Mouse (Mus musculus) embryonic facial prominence, embryonic 10.5 days (tissue): ENCODE data around the gene Wfdc16. TPM values are rescaled to one million over a fixed set of nuclear protein-coding genes. Genes with fewer than 3 reads are reported as not detected.
"Not testable (repeated sequence)": the region's sequence is repeated elsewhere in the genome, so short reads cannot be mapped to it uniquely, and the experiment has no call there.

Source experiments
- DNase-seq: peaks from one replicate; pipeline ENCODE4 v3.0.0-alpha.2; 2017; ENCODE audit warnings: low spot score
- H3K27ac ChIP-seq: fragments of 300-500 bp; sonication (generic); replicated peaks from 2 replicates; pipeline ENCODE4 v1.5.1; 2016; ENCODE audit warnings: mild to moderate bottlenecking
- H3K27me3 ChIP-seq: fragments of 300-500 bp; sonication (generic); replicated peaks from 2 replicates; pipeline ENCODE4 v1.6.1; 2016; ENCODE audit warnings: low read depth, mild to moderate bottlenecking; ENCODE audit not compliant: poor library complexity, severe bottlenecking
- H3K36me3 ChIP-seq: fragments of 300-500 bp; sonication (generic); replicated peaks from 2 replicates; pipeline ENCODE4 v1.6.1; 2016; ENCODE audit warnings: mild to moderate bottlenecking, moderate library complexity
- H3K4me1 ChIP-seq: fragments of 300-500 bp; sonication (generic); 2 replicates; pipeline ENCODE4 v1.6.1; 2016
- H3K4me3 ChIP-seq: fragments of 300-500 bp; sonication (generic); 2 replicates; pipeline ENCODE4 v1.5.1; 2016; ENCODE audit warnings: mild to moderate bottlenecking, moderate library complexity
- H3K9me3 ChIP-seq: fragments of 300-500 bp; sonication (generic); 2 replicates; pipeline ENCODE4 v1.6.1; 2016; ENCODE audit warnings: mild to moderate bottlenecking
- WGBS: fragments of 180-500 bp; shearing (Covaris S2); methylation state at CpG from one replicate; pipeline ENCODE4 v1.1.7; 2016; 5-methylcytosine and 5-hydroxymethylcytosine counted together
- polyA plus RNA-seq: library from polyadenylated mRNA; unstranded; fragments of >200 nt; fragmentation: Nextera tagmentation; extraction: Ambion mirVana; gene quantifications from 2 replicates; pipeline ENCODE4 v1.2.1, GENCODE M21; 2016

The Wfdc16 gene
- polyA plus RNA-seq, 1 experiment from 2014 or later, result not detected

- not testable (repeated sequence) for H3K27ac ChIP-seq, H3K36me3 ChIP-seq, H3K4me1 ChIP-seq, H3K9me3 ChIP-seq, DNase-seq, H3K4me3 ChIP-seq, H3K27me3 ChIP-seq
- 72% methylated on average over 13 of the region's 13 CpGs for WGBS
Observed at GRCm38 (mm10) chr2:164585025-164585725, 53.4 kb downstream of the Wfdc16 start, which contains the start of gene Wfdc6a. Gene Wfdc6a, minus strand, starts transcription at chr2:164585447.

Other genes starting within 250 kb of the Wfdc16 start
- gene Slpi, start 249.7 kb downstream of the Wfdc16 start, polyA plus RNA-seq, result 0.46 TPM in 1 of 2 replicates, not detected in the other
- gene Rbpjl, start 235.7 kb downstream of the Wfdc16 start, polyA plus RNA-seq, result not detected in 2 replicates
- gene Matn4, start 233.6 kb downstream of the Wfdc16 start, polyA plus RNA-seq, result 0.23 and 0.85 TPM in 2 replicates
- 25.5 and 26.0 TPM in 2 replicates for gene Sdc4, start 194.9 kb downstream of the Wfdc16 start, polyA plus RNA-seq
- 52.5 and 53.1 TPM in 2 replicates for gene Sys1, start 181.8 kb downstream of the Wfdc16 start, polyA plus RNA-seq
- 3.1 and 3.2 TPM in 2 replicates for gene Gm20458, start 177.8 kb downstream of the Wfdc16 start, polyA plus RNA-seq
- not detected in 2 replicates for gene Trp53tg5, start 165.1 kb downstream of the Wfdc16 start, polyA plus RNA-seq
- gene Dbndd2, start 152.7 kb downstream of the Wfdc16 start, polyA plus RNA-seq, result 1.8 TPM in 2 replicates
- 34.8 and 38.1 TPM in 2 replicates for gene Pigt, start 141.3 kb downstream of the Wfdc16 start, polyA plus RNA-seq
- 59.8 and 62.7 TPM in 2 replicates for gene Wfdc2, start 76.4 kb downstream of the Wfdc16 start, polyA plus RNA-seq
- gene Spint3, start 65.3 kb downstream of the Wfdc16 start, polyA plus RNA-seq, result not detected in 2 replicates
- gene Wfdc6a, start 53.3 kb downstream of the Wfdc16 start, polyA plus RNA-seq, result not detected in 2 replicates
- not detected in 2 replicates for gene Eppin, start 45.2 kb downstream of the Wfdc16 start, polyA plus RNA-seq
- gene Wfdc6b, start 25.3 kb downstream of the Wfdc16 start, polyA plus RNA-seq, result not detected in 2 replicates
- gene Wfdc8, start 25.2 kb downstream of the Wfdc16 start, polyA plus RNA-seq, result not detected in 2 replicates
- not detected in 2 replicates for gene Wfdc10, start 17.2 kb upstream of the Wfdc16 start, polyA plus RNA-seq
- gene Wfdc9, start 17.8 kb upstream of the Wfdc16 start, polyA plus RNA-seq, result not detected in 2 replicates
- gene Wfdc11, start 35.3 kb upstream of the Wfdc16 start, polyA plus RNA-seq, result not detected in 2 replicates
- gene Wfdc13, start 46.3 kb upstream of the Wfdc16 start, polyA plus RNA-seq, result 0.14 TPM in 1 of 2 replicates, not detected in the other
- gene Spint4, start 59.7 kb upstream of the Wfdc16 start, polyA plus RNA-seq, result not detected in 2 replicates
- not detected in 2 replicates for gene Spint5, start 76.5 kb upstream of the Wfdc16 start, polyA plus RNA-seq
- 0.87 and 0.95 TPM in 2 replicates for gene Wfdc3, start 107.1 kb upstream of the Wfdc16 start, polyA plus RNA-seq
- 85.1 and 88.8 TPM in 2 replicates for gene Dnttip1, start 107.2 kb upstream of the Wfdc16 start, polyA plus RNA-seq
- 571 and 605 TPM in 2 replicates for gene Ube2c, start 131.1 kb upstream of the Wfdc16 start, polyA plus RNA-seq
- not detected in 2 replicates for gene Tnnc2, start 141.2 kb upstream of the Wfdc16 start, polyA plus RNA-seq
- 10.7 and 11.9 TPM in 2 replicates for gene Snx21, start 147.0 kb upstream of the Wfdc16 start, polyA plus RNA-seq
- 13.9 and 15.8 TPM in 2 replicates for gene Acot8, start 166.1 kb upstream of the Wfdc16 start, polyA plus RNA-seq
- gene Zswim3, start 166.3 kb upstream of the Wfdc16 start, polyA plus RNA-seq, result 8.5 and 8.6 TPM in 2 replicates
- gene Zswim1, start 183.9 kb upstream of the Wfdc16 start, polyA plus RNA-seq, result 24.2 and 27.1 TPM in 2 replicates
- gene Spata25, start 189.7 kb upstream of the Wfdc16 start, polyA plus RNA-seq, result not detected in 2 replicates
- 95.8 and 100 TPM in 2 replicates for gene Ctsa, start 194.1 kb upstream of the Wfdc16 start, polyA plus RNA-seq
- 4.8 and 5.4 TPM in 2 replicates for gene Neurl2, start 194.7 kb upstream of the Wfdc16 start, polyA plus RNA-seq
- 36.7 and 40.7 TPM in 2 replicates for gene Pltp, start 218.9 kb upstream of the Wfdc16 start, polyA plus RNA-seq
- 77.2 and 81.2 TPM in 2 replicates for gene Pcif1, start 240.5 kb upstream of the Wfdc16 start, polyA plus RNA-seq